Mouse (Mus musculus) urinary bladder, postnatal 14 days (tissue): ENCODE measurements around the gene Pth2.

ENCODE experiments used
- DNase-seq: peaks from one replicate; pipeline ENCODE4 v3.0.0; 2021; ENCODE audit warnings: low spot score

Pth2 gene

DNA sequence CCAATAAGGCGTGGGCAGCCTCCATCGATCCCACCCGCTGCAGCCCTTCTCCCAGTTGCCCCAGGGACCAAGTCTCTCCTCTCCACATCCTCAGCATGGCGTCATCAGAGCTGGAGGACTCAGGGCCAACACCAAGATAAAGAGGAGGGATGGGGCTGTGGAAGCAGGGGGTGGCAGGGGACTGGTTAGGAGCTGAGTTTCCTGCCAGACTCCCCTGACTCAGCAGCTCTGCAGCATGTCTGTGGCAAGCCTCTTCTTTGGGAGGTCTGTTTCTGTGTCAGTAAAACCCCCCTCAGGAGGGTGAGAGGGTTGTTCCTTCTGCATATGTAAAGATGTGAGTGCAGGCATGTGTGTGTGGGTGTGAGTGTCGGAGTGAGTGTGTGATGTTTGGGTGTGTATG lies 16.2 kb downstream of the Pth2 start:
- no peak for DNase-seq

GRCm38 (mm10) chr7:45198435-45198834 lies 17.6 kb downstream of the Pth2 start:
- DNase-seq: peak; percentile 69

GRCm38 (mm10) chr7:45198961-45199360 lies 18.2 kb downstream of the Pth2 start:
- DNase-seq: no peak

- no peak for DNase-seq
Observed at GRCm38 (mm10) chr7:45202654-45203053, 21.9 kb downstream of the Pth2 start.

- peak; percentile 91 for DNase-seq
Observed at GRCm38 (mm10) chr7:45204380-45205143, 23.8 kb downstream of the Pth2 start, which contains the start of gene Ccdc155. Gene Ccdc155, minus strand, starts transcription at chr7:45204892.

- no peak for DNase-seq
Observed at GRCm38 (mm10) chr7:45208260-45208659, 27.5 kb downstream of the Pth2 start.

DNA sequence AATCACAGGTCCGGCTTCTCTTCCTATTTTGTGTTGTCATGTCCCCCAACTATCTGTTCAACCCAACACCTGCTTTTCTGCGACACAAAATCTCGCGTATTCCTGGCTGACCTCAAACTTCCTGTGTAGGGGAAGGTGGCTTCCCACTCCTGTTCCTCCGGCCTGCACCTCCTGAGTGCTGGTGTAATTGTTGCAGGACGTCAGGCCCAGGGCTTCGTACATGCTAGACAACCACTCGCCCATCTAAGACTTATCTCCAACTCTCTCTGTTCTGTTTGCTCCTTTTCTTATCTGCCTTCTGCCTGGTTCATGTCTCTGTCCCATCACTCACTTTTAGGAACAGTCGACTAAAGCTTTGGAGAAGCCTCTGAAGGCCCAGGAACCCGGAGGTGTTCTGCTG lies 30.3 kb downstream of the Pth2 start:
- no peak for DNase-seq

- peak; percentile 13 for DNase-seq
Observed at GRCm38 (mm10) chr7:45211851-45212251, 31.1 kb downstream of the Pth2 start, which contains the start of gene Dkkl1. Gene Dkkl1, minus strand, starts transcription at chr7:45212147.

GRCm38 (mm10) chr7:45212356-45212755 lies 31.6 kb downstream of the Pth2 start:
- no peak for DNase-seq

GRCm38 (mm10) chr7:45213708-45214107 lies 32.9 kb downstream of the Pth2 start:
- DNase-seq: no peak

GRCm38 (mm10) chr7:45215673-45216441 lies 35.1 kb downstream of the Pth2 start, which contains the start of gene Tead2:
Gene Tead2, plus strand, starts transcription at chr7:45215753.
- peak; percentile 44 for DNase-seq

- DNase-seq: peak; percentile 77
Observed at GRCm38 (mm10) chr7:45216442-45217183, 35.8 kb downstream of the Pth2 start.

DNA sequence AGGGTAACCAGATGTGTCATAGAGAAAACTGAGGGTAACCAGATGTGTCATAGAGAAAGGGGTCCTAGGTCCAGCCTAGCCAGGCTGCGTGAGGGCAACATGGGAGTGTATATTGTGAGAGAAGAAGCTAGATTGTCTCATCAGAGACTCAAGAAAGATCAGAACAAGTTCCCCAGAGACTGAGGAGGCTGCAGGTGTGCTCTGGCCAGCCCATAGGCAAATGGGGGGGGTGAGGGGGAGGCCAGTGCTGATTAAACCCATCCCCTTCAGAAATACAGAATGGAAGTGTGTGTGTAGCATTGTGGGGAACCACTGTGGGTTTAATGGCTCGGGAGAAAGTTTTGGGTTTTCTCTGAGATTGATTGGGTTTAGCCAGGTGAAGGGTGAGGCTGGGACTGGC lies 40.9 kb downstream of the Pth2 start:
- DNase-seq: no peak

DNA sequence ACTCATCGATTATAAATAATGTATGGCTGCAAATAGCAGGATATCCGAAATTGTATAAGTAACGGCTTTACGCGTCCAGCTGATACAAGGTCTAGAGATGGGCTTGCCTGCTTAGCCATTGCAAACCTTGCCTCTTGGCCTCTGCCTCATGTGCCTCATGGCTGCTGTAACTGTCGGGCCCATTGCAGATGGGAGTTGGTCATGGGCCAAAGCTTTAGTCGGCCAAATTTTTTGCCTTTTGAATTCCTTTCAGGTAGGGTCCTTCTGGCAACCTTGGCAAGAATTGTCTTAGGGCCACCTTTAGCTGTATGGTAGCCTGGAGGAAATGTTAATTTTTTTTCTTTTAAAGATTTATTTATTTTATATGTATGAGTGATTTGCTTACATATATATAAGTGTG lies 44.0 kb downstream of the Pth2 start:
- DNase-seq: no peak

DNA sequence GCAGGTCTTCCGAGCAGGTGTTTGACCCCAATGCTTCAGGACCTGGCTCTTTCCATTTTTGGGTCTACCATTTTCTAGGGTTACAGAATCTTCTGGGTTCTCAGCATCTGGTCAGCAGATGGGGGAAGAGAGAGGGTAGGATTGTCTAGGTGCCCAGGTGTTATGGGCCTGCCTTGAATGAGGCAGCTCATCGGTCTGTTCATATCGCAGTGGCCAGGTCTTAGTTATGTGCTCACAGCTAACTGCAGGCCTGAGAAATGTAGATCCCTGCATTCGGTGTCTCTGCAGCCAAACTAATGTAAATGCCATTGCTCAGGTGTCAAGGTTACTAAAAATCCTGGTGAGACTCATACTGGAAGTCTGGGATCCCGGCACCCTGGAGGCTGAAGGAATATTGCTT lies 45.6 kb downstream of the Pth2 start:
- DNase-seq: no peak

DNA sequence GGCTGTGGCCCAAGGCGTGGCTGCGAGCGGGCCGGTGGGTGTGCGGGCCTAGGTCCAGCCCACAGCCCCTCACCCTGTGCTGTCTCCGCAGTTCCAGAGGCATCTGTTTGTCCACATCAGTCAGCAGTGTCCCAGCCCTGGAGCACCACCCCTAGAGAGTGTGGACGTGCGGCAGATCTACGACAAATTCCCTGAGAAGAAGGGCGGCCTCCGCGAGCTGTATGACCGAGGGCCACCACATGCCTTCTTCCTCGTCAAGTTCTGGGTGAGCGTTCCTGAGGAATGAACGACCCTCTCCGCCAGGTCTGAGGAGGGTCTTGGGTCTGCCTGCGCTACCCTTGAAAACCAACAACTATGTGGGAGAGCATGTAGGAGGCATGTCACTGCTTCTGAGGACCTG lies 47.8 kb downstream of the Pth2 start:
- DNase-seq: no peak

DNA sequence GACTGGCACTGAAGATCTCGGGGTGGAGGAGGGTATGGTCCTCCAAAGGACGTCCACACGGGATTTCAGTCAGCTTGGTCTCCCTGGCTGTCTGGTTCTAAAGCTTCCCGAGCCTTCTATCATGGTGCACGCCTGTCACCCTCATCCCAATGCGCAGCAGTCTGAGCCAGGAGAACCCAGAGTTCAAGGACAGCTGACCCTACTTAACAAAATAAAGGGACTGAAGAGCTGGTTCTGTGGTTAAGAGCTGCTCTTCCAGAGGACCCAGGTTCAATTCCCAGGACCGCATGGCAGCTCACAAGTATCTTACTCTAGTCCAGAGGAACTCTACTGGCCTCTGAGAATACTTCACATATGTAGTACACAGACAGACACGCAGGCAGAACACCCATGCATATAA lies 48.3 kb downstream of the Pth2 start:
- DNase-seq: no peak

DNA sequence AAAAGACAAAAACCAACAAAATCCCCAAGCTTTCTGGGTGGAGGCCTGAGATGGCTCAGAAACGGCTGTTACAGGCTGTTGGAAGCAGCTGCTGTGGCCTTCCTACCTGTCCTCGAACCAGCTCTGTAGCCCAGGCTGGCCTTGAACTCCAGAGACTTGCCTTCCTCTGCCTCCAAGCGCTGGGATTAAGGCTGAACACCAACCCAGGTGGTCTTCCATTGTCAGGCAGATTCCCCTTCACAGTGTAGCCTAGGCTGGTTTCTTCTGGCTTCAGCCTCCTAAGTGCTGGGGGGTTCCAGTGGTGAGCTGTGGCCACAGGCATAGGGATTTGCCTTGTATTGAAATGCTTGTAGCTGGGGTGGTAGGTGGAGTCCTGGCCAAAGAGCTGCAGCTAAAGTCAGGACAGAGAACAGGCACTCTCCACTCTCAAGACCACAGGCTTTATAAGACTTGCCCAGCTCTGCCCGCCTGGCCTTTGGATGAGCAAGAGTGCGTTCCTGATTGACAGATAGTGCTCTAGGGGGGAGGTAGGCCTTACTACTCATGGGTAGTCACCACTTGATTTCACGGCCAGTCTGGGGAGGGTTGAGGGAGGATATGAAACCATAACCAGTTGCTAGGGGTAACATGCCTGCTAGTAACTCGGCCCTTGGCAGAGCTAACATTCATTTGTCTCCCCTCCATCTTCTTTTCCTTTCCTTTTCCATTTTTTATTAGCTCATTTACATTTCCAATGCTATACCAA lies 48.8 kb downstream of the Pth2 start:
- DNase-seq: no peak

- DNase-seq: no peak
Observed at GRCm38 (mm10) chr7:45231192-45231591, 50.4 kb downstream of the Pth2 start.
